8 mouse cellular contexts compared by ENCODE assay signal in genomic region chr2:121621262-121622163, GRCm38 (mm10).
DNase-seq lines count a peak whose midpoint lies in the region; ATAC-seq lines count a peak whose summit lies in the region.

No protein-coding gene starts in this region.

- intact Hi-C loops in gastrocnemius, postnatal 36 days (cut with DNase I): no loop called here

- ATAC-seq in neural tube, embryonic 15.5 days (ENCODE audit: low FRiP score): 0 out of 2 replicates have a peak, but pooled peaks have one; percentile 10

- H3K4me2 ChIP-seq in neural tube, embryonic 15.5 days: no peak overlapping the region

- no peak for DNase-seq in neural tube, embryonic 10.5 days (ENCODE audit: extremely low spot score, low spot score)
- peak; percentile 34 for DNase-seq in embryo, embryonic 9.5 days (ENCODE audit: extremely low spot score)
- DNase-seq in layer of hippocampus, adult 18-20 months (ENCODE audit: low spot score in 2 of 2): peak; percentile 56 to 78
- peak; percentile 36 to 52 for DNase-seq in right cerebral cortex, postnatal 36 days (ENCODE audit: low spot score in 2 of 2)
- DNase-seq in spleen, postnatal 4 days (ENCODE audit: low spot score in 2 of 2): no peak
- DNase-seq in gastrocnemius, postnatal 36 days: no peak
- DNase-seq in thymus, adult 18-20 months: no peak

- 0 out of 2 replicates have a peak overlapping the region, but pooled peaks have one; percentile 46 for H3K27ac ChIP-seq in neural tube, embryonic 15.5 days (replicated peaks)

- no peaks in the 10 kb centered on the region for H3K9me3 ChIP-seq in neural tube, embryonic 15.5 days (replicated peaks)

- peaks cover 10% of the 10 kb centered on the region for H3K4me1 ChIP-seq in neural tube, embryonic 15.5 days

- no peaks in the 10 kb centered on the region for H3K36me3 ChIP-seq in neural tube, embryonic 15.5 days

- no peak overlapping the region for H3K4me3 ChIP-seq in neural tube, embryonic 15.5 days (replicated peaks)

- H3K9ac ChIP-seq in neural tube, embryonic 15.5 days (replicated peaks): no peak overlapping the region

- no peaks in the 10 kb centered on the region for H3K27me3 ChIP-seq in neural tube, embryonic 15.5 days (replicated peaks)

- 58% methylated on average over 13 of the region's 13 CpGs for WGBS in neural tube, embryonic 15.5 days

Comparison
In these comparisons a context has a peak if more than half of its experiments do, and no peak if none do; other contexts are left out.
1. DNase-seq: peak in embryo, embryonic 9.5 days (single experiment), layer of hippocampus, adult 18-20 months (2 of 2) and right cerebral cortex, postnatal 36 days (2 of 2); none in neural tube, embryonic 10.5 days (single experiment), spleen, postnatal 4 days (0 of 2), gastrocnemius, postnatal 36 days (0 of 2) and thymus, adult 18-20 months (0 of 2).